Mouse (Mus musculus): ENCODE data around the gene Itfg2. TPM values are rescaled to one million over a fixed set of nuclear protein-coding genes. Genes with fewer than 3 reads are reported as not detected.

Itfg2 gene
- polyA plus RNA-seq, 1 experiment from 2014 or later = 9.4 TPM

- no peak for ATAC-seq
- Histone ChIP-seq H3K9ac (ENCODE audit: low read depth, low read length) (no peak overlapping the region), H3K4me2 (replicated peaks; ENCODE audit: low read depth) (no peak overlapping the region), H3K36me3 (ENCODE audit: control insufficient read depth, insufficient read depth) (peaks cover 65% of the 10 kb centered on the region), H3K27me3 (replicated peaks; ENCODE audit: control insufficient read depth, insufficient read depth, low read length) (no peaks in the 10 kb centered on the region), H3K9me3 (ENCODE audit: control insufficient read depth) (no peaks in the 10 kb centered on the region), H3K27ac (ENCODE audit: low read depth, low read length) (no peak overlapping the region), H3K4me3 (ENCODE audit: low read depth, low read length) (no peak overlapping the region), H3K4me1 (replicated peaks; ENCODE audit: control insufficient read depth, insufficient read depth, low read length) (no peaks in the 10 kb centered on the region)
- TF ChIP-seq CTCF (IDR thresholded peaks at IDR 0.05; ENCODE audit: low read depth) = no peak
- WGBS = 100% methylated on average over 2 of the region's 2 CpGs
Measured at GRCm38 (mm10) chr6:128429300-128429699, 4.6 kb upstream of the Itfg2 start.

GRCm38 (mm10) chr6:128427571-128427970 is 2.8 kb upstream of the Itfg2 start:
- 83% methylated on average over 5 of the region's 5 CpGs for WGBS
- Histone ChIP-seq H3K27me3 (replicated peaks; ENCODE audit: control insufficient read depth, insufficient read depth, low read length) (no peaks in the 10 kb centered on the region), H3K4me3 (ENCODE audit: low read depth, low read length) (no peak overlapping the region), H3K4me2 (replicated peaks; ENCODE audit: low read depth) (no peak overlapping the region), H3K4me1 (replicated peaks; ENCODE audit: control insufficient read depth, insufficient read depth, low read length) (peaks cover 5% of the 10 kb centered on the region), H3K27ac (ENCODE audit: low read depth, low read length) (no peak overlapping the region), H3K9me3 (ENCODE audit: control insufficient read depth) (no peaks in the 10 kb centered on the region), H3K9ac (ENCODE audit: low read depth, low read length) (no peak overlapping the region), H3K36me3 (ENCODE audit: control insufficient read depth, insufficient read depth) (peaks cover 48% of the 10 kb centered on the region)
- TF ChIP-seq CTCF (IDR thresholded peaks at IDR 0.05; ENCODE audit: low read depth) = no peak
- no peak for ATAC-seq

- no peak for TF ChIP-seq CTCF (IDR thresholded peaks at IDR 0.05; ENCODE audit: low read depth)
- H3K4me3 ChIP-seq (ENCODE audit: low read depth, low read length) = peak overlapping the region; percentile 72
- H3K4me2 ChIP-seq (replicated peaks; ENCODE audit: low read depth) = peak overlapping the region; percentile 74
- H3K27me3 ChIP-seq (replicated peaks; ENCODE audit: control insufficient read depth, insufficient read depth, low read length) = no peaks in the 10 kb centered on the region
- 19% methylated on average over 9 of the region's 9 CpGs for WGBS
- H3K9me3 ChIP-seq (ENCODE audit: control insufficient read depth) = no peaks in the 10 kb centered on the region
- peak overlapping the region; percentile 77 for H3K9ac ChIP-seq (ENCODE audit: low read depth, low read length)
- peak overlapping the region; percentile 94 for H3K27ac ChIP-seq (ENCODE audit: low read depth, low read length)
- H3K4me1 ChIP-seq (replicated peaks; ENCODE audit: control insufficient read depth, insufficient read depth, low read length) = peaks cover 5% of the 10 kb centered on the region
- peaks cover 25% of the 10 kb centered on the region for H3K36me3 ChIP-seq (ENCODE audit: control insufficient read depth, insufficient read depth)
- ATAC-seq = no peak
Measured at GRCm38 (mm10) chr6:128425046-128425445, 315 bp upstream of the Itfg2 start.

DNA sequence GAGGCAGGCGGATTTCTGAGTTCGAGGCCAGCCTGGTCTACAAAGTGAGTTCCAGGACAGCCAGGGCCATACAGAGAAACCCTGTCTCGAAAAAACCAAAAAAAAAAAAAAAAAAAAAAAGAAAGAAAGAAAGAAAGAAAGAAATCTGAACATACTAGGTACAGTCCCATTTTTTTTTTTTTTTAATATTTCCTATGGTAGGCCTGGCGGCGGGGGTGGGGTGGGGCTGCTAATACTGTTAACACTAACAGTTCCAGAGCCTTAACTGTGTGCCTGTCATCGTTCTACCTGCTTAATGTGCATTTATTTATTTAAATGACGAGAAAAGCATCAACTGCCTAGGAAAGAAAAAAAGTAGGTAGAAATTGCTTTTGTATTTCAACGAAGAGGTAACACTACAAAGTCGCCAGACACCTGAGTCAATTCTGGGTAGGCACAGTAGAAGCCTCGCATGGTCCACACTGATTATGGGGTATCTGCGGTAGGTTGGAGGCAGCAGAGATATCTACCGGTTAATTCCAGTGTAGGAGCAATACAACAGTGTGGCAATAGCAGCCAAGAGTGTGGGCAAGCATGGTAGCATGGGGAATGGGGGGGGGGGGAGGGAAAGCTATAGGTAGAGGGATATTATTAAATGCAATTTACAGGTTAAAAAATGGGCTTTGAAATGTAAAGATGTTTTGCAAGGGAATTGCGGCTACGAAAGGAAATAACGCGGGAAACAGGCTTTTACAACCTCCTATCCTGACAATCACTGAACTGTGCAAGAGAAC is 1.0 kb downstream of the Itfg2 start:
- H3K36me3 ChIP-seq (ENCODE audit: control insufficient read depth, insufficient read depth) = peaks cover 12% of the 10 kb centered on the region
- no peak for TF ChIP-seq CTCF (IDR thresholded peaks at IDR 0.05; ENCODE audit: low read depth)
- WGBS = 33% methylated on average over 15 of the region's 16 CpGs
- H3K9ac ChIP-seq (ENCODE audit: low read depth, low read length) = peak overlapping the region; percentile 77
- no peaks in the 10 kb centered on the region for H3K9me3 ChIP-seq (ENCODE audit: control insufficient read depth)
- H3K27ac ChIP-seq (ENCODE audit: low read depth, low read length) = peak overlapping the region; percentile 94; the same call in 1 of the 2 replicates
- H3K4me1 ChIP-seq (replicated peaks; ENCODE audit: control insufficient read depth, insufficient read depth, low read length) = peaks cover 5% of the 10 kb centered on the region
- peak overlapping the region; percentile 74 for H3K4me2 ChIP-seq (replicated peaks; ENCODE audit: low read depth)
- ATAC-seq = no peak
- H3K4me3 ChIP-seq (ENCODE audit: low read depth, low read length) = peak overlapping the region; percentile 72
- no peaks in the 10 kb centered on the region for H3K27me3 ChIP-seq (replicated peaks; ENCODE audit: control insufficient read depth, insufficient read depth, low read length)

DNA sequence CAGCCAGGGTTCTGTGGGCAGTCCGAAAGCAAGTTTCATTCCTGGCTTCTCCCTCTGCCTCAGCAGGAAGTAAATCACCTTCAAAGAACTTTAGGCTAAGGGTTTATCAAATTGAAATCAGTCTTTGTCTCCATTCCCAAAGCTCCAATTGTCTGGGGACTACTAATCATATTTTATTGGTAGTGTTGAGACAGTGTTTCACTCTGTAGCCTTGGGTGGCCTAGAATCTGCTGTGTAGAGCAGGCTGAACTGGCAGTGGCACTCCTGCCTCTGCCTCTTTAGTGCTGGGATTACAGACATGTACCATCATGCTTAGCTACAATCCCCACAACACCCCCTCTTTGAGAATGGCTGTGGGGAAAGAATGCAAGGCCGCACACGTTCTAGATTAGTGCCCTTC is 3.3 kb downstream of the Itfg2 start:
- H3K4me3 ChIP-seq (ENCODE audit: low read depth, low read length) = no peak overlapping the region

DNA sequence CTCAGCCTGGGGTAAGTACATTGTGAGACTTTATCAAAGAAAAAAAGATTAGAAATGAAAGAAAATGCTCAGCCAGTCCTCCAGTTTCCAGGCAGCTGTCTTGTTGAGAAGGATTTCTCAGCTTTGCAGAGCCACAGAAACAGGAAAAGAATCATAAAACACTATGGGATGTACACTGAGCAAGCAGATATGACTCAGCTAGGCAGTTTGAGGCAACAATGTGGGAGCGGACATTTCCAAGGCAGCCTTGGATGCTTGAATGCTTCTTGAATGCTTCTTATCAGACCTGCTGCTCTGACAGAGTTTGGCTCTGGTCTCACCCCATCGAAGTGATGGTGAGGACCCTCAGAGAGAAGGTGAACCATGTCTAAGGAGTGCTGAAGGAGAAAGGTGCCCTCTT is 3.7 kb downstream of the Itfg2 start:
- TF ChIP-seq CTCF (IDR thresholded peaks at IDR 0.05; ENCODE audit: low read depth) = no peak
- Histone ChIP-seq H3K36me3 (ENCODE audit: control insufficient read depth, insufficient read depth) (no peaks in the 10 kb centered on the region; the same call in 1 of the 2 replicates), H3K9me3 (ENCODE audit: control insufficient read depth) (no peaks in the 10 kb centered on the region), H3K9ac (ENCODE audit: low read depth, low read length) (no peak overlapping the region), H3K4me1 (replicated peaks; ENCODE audit: control insufficient read depth, insufficient read depth, low read length) (peaks cover 5% of the 10 kb centered on the region), H3K27me3 (replicated peaks; ENCODE audit: control insufficient read depth, insufficient read depth, low read length) (no peaks in the 10 kb centered on the region), H3K4me3 (ENCODE audit: low read depth, low read length) (no peak overlapping the region), H3K27ac (ENCODE audit: low read depth, low read length) (peak overlapping the region; percentile 57), H3K4me2 (replicated peaks; ENCODE audit: low read depth) (no peak overlapping the region)
- ATAC-seq = no peak
- WGBS = 67% methylated on average over 2 of the region's 2 CpGs

More for the DNA sequence above, 3.3 kb downstream of the Itfg2 start:
- H3K27ac ChIP-seq (ENCODE audit: low read depth, low read length) = peak overlapping the region; percentile 57
- no peak for TF ChIP-seq CTCF (IDR thresholded peaks at IDR 0.05; ENCODE audit: low read depth)
- H3K9ac ChIP-seq (ENCODE audit: low read depth, low read length) = no peak overlapping the region
- no peaks in the 10 kb centered on the region for H3K9me3 ChIP-seq (ENCODE audit: control insufficient read depth)
- WGBS = 85% methylated on average over 3 of the region's 3 CpGs
- no peaks in the 10 kb centered on the region for H3K36me3 ChIP-seq (ENCODE audit: control insufficient read depth, insufficient read depth)
- H3K4me1 ChIP-seq (replicated peaks; ENCODE audit: control insufficient read depth, insufficient read depth, low read length) = peaks cover 5% of the 10 kb centered on the region
- ATAC-seq = no peak
- no peaks in the 10 kb centered on the region for H3K27me3 ChIP-seq (replicated peaks; ENCODE audit: control insufficient read depth, insufficient read depth, low read length)
- H3K4me2 ChIP-seq (replicated peaks; ENCODE audit: low read depth) = no peak overlapping the region

All from intestine, postnatal 0 days (tissue).